Mouse (Mus musculus): ENCODE results near the gene Frem1. TPM values are rescaled to one million over a fixed set of nuclear protein-coding genes. Genes with fewer than 3 reads are reported as not detected.

The Frem1 gene
- total RNA-seq, 1 experiment from 2014 or later = not detected

DNA sequence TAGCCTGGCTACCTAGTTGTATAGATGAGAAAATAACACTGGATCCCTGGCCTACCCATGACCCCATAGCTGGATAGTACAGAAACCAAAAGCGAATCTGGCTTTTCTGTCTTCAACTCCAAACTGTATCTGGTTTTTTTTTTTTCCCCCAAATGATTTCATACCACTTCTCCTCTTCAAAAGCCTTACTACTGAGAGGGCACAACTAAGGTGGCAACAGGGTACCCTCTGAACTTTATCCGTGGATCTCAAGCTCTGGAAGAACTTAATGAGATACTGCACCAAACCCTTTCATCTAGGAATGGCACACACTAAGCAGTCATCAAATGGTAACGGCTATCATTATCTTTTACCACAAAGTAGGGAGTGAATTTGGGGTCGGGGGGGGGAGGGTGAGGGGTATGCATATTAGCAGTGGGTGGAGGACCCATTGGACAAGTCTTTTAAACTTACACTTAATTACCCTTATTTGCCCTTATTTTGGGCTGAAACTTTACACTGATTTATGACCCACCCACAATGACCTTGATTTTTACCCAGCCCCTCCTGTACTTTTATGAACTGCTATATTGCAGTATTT lies 193.6 kb downstream of the Frem1 start:
- ATAC-seq (ENCODE audit: extremely low read depth, insufficient number of reproducible peaks, low FRiP score, poor library complexity, severe bottlenecking) = no peak

DNA sequence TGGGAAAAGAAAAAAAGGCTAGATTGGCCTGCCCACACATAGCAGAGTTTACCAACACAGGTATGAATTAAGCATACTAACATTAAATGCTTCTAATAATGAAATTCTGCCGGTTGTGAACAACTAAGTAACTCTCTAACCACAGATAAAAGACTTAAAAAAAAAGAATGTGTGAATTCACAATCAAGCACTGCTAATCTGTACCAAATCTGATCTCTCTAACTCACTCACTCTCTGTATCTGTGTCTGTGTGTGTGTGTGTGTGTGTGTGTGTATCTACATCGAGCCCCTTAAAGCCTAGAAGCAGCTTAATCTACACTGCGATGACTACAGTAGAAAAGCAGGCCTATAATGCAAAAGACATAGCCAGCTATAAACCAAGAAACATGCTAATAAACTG lies 195.2 kb downstream of the Frem1 start:
- ATAC-seq (ENCODE audit: extremely low read depth, insufficient number of reproducible peaks, low FRiP score, poor library complexity, severe bottlenecking) = no peak

DNA sequence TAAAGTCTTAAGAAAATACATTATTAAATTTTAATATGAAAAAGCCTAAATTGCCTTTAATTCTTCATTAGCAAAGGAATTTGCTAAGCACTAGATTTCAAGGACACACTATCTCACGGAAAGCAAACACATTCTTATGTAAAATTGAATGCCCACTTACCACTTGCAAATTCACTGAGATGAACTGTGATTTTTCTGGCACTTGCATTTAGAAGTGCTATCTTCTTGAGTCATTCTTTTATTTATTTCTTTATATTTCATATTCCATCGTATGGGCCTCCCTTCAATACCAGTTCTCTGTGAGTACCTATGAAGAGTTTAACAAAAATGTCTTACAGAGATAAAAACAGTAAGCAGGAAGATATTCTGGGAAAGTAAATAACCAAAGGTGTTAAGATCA lies 198.3 kb downstream of the Frem1 start:
- no peak for ATAC-seq (ENCODE audit: extremely low read depth, insufficient number of reproducible peaks, low FRiP score, poor library complexity, severe bottlenecking)

DNA sequence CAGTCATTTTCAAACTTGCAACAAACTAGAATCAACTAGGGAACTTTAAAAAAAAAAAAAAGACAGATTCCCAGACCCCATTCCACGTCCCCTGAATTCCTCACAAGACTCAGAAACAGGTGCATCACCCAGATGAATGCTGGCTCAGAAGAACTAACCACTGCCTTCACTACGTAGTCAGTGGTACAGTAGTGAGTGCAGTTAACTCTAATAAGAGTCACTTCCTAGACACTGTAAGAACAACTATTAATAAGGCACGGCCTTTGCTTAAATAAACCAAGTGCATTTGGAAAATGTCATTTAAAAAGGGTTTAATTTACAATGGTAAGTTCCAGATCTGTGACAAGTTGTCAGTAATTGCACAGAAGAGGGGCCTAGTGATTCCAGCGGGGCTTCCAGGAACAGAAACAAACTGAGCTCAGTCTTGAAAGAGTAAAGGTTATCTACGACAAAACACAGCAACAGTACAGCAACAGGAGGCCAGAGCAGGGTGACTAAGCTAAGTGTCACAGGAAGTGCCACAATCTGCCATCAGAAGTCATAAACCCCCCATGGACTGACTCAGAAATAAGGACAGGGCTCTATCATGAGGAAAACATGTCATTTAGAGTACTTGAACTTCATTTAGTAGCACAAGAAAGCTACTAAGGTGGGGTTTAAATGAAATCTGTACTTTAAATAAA lies 203.4 kb downstream of the Frem1 start:
- no peak for ATAC-seq (ENCODE audit: extremely low read depth, insufficient number of reproducible peaks, low FRiP score, poor library complexity, severe bottlenecking)

Other genes with a start within 250 kb of the Frem1 start
- gene Zdhhc21, start 192.4 kb downstream of the Frem1 start, total RNA-seq (2017) = 10.3 and 13.2 TPM in 2 replicates
- not detected in 2 replicates for gene Cer1, start 167.2 kb downstream of the Frem1 start, total RNA-seq (2017)